Mouse (Mus musculus) layer of hippocampus, adult 18-20 months (tissue): ENCODE measurements around the gene Galnt9. TPM values are rescaled to one million over a fixed set of nuclear protein-coding genes. Genes with fewer than 3 reads are reported as not detected.

Source experiments
- DNase-seq, 2 experiments: peaks; one replicate each; pipeline ENCODE4 v3.0.0; 2022; ENCODE audit warnings: low spot score in 2 of 2
- total RNA-seq, 2 experiments: library from RNA; stranded (reverse); gene quantifications; 2 replicates each; pipeline ENCODE4 v1.2.3; 2021

Galnt9 gene
- total RNA-seq, 2 experiments from 2014 or later: 117 to 131 TPM

GRCm38 (mm10) chr5:110534402-110534801, 9.8 kb upstream of the Galnt9 start:
- no peak for DNase-seq

- no peak for DNase-seq
Observed at GRCm38 (mm10) chr5:110535964-110536363, 8.2 kb upstream of the Galnt9 start.

- no peak for DNase-seq
Observed at GRCm38 (mm10) chr5:110540947-110541346, 3.2 kb upstream of the Galnt9 start.

DNA sequence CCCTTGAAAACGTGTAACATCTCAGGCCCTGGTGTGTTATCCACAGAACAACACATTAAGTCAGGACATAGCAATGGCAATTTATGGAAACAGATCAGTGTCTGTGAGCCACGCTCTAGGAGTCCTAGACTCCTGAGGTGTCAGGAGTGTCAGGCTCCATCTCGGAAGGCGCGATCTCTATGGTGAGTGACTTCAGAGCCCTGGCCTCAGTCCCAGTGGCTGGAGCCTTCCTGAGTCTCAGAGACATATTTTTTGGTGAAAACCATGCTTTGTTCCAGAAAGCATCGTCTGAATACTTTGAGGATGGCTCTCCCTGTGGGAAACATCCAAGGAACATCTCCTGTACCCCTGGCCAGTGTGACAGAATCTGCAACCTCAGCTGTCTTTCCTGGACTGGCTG, 2.7 kb upstream of the Galnt9 start:
- DNase-seq: no peak

DNA sequence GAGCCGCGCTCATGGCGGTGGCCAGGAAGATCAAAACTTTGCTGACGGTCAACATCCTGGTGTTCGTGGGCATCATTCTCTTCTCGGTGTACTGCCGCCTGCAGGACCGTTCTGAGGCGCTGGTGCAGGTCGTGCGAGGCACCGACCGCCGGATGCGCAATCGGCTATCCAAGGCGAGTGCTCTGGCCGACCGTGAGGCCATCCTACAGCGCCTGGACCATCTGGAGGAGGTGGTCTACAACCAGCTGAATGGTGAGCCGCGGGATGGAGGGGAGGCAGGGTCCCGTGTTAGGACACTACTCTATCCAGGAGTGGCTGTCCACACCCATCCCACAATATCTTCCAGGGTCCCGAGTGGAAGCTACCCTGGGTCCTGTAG, 525 bp downstream of the Galnt9 start:
- no peak for DNase-seq

- no peak for DNase-seq
Observed at GRCm38 (mm10) chr5:110545311-110545710, 1.2 kb downstream of the Galnt9 start.

GRCm38 (mm10) chr5:110546136-110546535, 2.0 kb downstream of the Galnt9 start:
- no peak for DNase-seq

DNA sequence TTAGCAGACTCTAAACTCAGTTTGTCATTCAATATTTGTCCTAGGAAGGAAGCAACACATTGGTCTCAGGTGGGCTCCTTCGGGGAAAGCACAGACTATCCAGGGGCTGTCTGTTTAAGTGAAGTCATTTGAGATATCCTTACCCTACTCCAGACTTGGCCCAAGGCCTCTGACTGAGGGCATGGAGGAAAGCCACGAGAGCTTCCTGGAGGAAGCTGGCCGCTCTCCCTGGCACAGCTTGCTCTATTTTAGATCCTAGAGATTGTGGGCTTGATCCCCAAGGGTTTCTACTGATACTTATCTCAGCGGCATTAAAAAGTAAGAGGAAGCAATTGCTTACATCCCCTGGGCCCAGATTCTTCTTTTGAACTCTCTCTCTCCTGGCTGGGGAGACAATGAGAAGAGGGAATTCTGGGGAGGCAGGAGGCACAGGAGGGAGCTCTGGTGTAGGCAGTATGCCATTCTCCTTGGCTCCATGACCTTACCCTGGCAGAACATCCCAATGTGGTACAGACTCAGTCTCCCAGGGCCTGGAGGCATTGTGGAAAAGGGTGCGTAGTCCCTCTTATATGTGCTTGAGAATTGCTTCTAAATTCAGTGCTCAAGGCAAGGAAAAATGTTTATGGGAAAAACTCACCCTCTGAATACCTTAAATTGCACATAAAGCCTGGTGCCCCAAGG, 2.7 kb downstream of the Galnt9 start:
- DNase-seq: no peak

- DNase-seq: peak in 1 of 2 experiments; percentile 49
Observed at GRCm38 (mm10) chr5:110548446-110548845, 4.3 kb downstream of the Galnt9 start.

- no peak for DNase-seq
Observed at GRCm38 (mm10) chr5:110550189-110550588, 6.0 kb downstream of the Galnt9 start.

DNA sequence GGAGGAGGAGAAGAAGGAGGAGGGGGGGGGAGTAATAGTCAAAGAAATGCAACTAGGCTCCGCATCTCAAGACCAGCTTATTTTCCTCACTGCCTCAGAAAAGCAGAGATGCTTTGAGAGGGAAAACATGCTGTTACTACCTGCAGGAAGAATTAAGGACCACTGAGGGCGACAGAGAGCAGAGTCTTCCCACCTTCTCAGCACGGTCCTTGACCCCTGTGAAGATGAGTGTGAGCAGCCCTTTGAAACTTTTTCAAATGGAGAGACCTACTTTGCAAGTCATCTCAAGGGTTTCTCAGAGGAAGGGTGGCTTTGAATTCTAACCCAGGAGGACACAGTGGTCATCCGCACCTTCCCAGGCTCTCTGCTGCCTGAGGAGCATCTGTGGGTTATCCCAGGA, 6.7 kb downstream of the Galnt9 start:
- no peak for DNase-seq

GRCm38 (mm10) chr5:110552005-110552404, 7.8 kb downstream of the Galnt9 start:
- DNase-seq: no peak

DNA sequence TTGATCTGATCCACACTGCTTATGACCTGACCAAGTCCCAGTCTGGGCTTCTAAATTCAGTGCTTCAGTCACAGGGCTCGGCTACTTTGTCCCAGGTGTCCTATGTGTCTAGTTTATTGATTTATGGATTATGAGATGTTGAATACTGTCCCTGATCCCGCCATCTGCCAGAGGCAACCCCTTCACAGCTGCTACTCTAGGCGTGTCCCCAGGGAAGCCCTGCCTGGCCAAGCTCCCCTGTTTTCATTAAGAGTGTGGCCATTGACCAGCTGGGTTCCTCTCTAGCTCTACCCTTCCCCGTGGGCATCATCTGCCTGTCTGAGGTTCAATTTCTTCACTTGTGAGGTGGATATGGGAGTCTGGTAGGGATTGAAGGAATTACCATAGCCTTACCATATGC, 9.2 kb downstream of the Galnt9 start:
- DNase-seq: no peak

DNA sequence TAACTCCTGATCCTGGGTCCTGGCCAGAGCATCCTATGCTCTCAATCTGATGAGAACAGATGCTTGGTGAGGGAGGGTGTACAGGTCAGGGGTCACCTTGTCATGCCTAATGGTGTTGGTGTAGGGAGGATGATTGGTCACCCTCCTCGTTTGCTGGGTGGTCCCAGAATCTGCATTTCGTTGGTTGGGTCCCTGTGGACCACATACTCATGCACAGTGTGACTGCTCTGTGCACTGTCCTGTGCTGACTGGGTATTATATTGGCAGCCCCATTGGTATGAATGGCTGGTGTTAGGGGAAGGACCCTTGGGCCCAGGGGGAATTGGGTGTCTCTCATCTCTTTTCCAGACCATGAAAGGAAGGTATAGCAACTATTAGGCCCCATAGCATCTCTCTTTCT, 11.0 kb downstream of the Galnt9 start:
- DNase-seq: no peak

DNA sequence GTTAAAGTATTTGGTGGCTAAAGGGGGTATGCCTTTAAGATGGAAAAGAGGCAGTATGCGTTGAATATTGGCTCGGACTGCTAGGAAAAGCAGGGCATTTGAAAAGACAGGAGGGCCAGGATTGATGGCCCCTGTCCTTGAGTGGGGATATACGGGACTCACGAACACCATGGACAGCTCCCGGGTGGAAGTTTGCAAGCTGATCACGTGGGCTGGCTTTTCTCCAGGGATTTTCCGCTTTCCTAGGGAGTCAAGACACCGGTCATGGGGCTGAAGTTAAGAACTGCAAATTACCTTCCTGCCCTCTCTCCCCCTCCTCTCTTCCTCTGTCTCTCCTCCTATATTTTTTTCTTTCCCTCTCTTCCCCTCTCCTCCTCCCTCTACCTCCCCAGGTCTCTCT, 14.2 kb downstream of the Galnt9 start:
- DNase-seq: no peak

- peak in 1 of 2 experiments; percentile 32 for DNase-seq
Observed at GRCm38 (mm10) chr5:110559679-110560078, 15.5 kb downstream of the Galnt9 start.

GRCm38 (mm10) chr5:110562741-110563326, 18.7 kb downstream of the Galnt9 start:
- DNase-seq: peak; percentile 89

DNA sequence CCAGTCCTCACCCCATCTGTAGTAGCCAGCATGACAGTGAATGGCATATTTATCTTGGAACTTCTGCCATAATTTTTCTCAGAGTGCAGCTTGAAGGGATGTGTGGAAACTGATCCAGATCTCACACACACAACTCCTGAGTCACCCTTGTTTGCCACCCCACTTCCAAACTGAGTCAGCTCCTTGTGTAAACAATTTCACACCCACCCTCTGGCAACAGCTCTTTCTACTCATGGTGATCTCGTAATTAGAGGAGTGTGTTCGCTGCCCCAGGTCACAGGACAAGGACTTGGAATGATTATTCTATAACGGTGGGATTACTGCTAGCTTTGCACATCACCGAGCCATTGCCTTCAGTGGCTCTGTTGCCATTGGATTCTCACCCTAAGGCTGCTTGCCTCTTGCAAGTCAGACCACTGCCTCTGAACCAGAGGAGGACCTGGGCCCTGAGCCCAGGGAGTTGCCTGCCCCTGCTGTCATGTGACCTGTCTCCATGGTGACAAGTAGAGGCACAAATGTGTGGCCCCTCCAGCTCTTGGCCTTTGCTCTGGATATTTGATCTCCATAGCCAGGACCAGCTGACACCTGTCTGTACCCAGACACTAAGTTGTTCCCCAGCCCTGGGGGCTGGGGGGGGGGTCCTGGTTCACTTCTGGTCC, 21.0 kb downstream of the Galnt9 start:
- DNase-seq: peak in 1 of 2 experiments; percentile 41

- no peak for DNase-seq
Observed at GRCm38 (mm10) chr5:110567547-110567946, 23.4 kb downstream of the Galnt9 start.

GRCm38 (mm10) chr5:110574888-110575287, 30.7 kb downstream of the Galnt9 start:
- no peak for DNase-seq

GRCm38 (mm10) chr5:110579296-110579695, 35.1 kb downstream of the Galnt9 start:
- no peak for DNase-seq

DNA sequence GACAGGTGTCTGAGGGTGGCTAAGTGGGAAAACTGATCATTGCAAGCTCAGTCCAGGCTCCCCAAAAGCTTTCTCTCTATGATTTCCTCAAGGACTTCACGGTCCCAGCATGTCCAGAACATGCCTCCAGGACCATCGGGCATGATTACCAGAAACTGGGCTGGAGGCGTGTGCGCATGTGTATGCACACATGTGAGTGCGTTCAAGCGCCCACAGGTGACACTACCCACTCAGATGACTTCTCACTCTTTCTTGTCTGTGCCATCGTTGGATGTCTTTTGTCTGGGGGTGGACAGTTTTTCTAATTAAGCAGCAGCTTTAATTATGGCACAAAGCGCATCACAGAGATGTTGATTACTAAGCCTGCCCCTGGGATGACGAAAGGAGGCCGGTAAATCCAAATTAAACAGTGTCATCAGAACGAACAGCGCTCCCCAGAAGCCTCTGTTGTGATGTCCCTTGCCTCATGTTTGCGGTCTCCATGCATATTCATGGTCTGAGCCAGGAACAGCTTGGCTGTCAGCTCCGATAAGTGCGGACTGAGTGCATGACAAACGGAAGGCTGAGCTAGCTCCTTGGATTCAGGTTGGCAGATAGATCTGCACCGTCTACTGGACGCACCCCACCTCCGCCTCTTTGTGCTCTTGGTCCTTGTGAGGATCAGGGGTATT, 36.5 kb downstream of the Galnt9 start:
- peak in 1 of 2 experiments; percentile 46 for DNase-seq
